In genomic region chr19:41613325-41614087, GRCm38 (mm10) we compare ENCODE assay signal across 12 mouse cellular contexts. TPM values are rescaled to one million over a fixed set of nuclear protein-coding genes. Genes with fewer than 3 reads are reported as not detected.
A peak's percentile ranks its signal among the peaks of the same experiment; 100 is the strongest.
DNase-seq lines count a peak whose midpoint lies in the region; ATAC-seq and TF ChIP-seq lines count a peak whose summit lies in the region.
"Had no signal": no experiment of that assay in that cellular context is flagged by ENCODE, and none has a peak within 500 bp of the region (broad histone marks: within the 10 kb centered on the region; RNA-seq: fewer than 3 reads in every experiment).

No protein-coding gene starts in this region.

- H3K4me2 ChIP-seq in hindbrain, postnatal 0 days (ENCODE audit: low read depth, low read length) = no peak overlapping the region
- no peak overlapping the region for H3K4me2 ChIP-seq in heart, embryonic 12.5 days

- no peak overlapping the region for H3K9ac ChIP-seq in hindbrain, postnatal 0 days (replicated peaks; ENCODE audit: low read length)
- no peak overlapping the region for H3K9ac ChIP-seq in heart, embryonic 12.5 days

- H3K36me3 ChIP-seq in forebrain, embryonic 10.5 days (replicated peaks) = 0 out of 2 replicates have a peak, but pooled peaks cover 2% of the 10 kb centered on the region
- H3K36me3 ChIP-seq in hindbrain, postnatal 0 days (ENCODE audit: insufficient read depth, low read length) = no peaks in the 10 kb centered on the region
- H3K36me3 ChIP-seq in heart, embryonic 12.5 days = no peaks in the 10 kb centered on the region

- peak; percentile 75 for DNase-seq in embryo, embryonic 10 days (ENCODE audit: low spot score)
- DNase-seq in forebrain, embryonic 10.5 days (ENCODE audit: extremely low spot score, low spot score) = peak; percentile 66
- peak; percentile 71 for DNase-seq in hindbrain, postnatal 0 days (ENCODE audit: low spot score)
- peak; percentile 47 for DNase-seq in neural tube, embryonic 10.5 days (ENCODE audit: extremely low spot score, low spot score)
- no peak for DNase-seq in left cerebral cortex, postnatal 4 days
- DNase-seq in heart, postnatal 10 days = no peak
- DNase-seq: adrenal gland, postnatal 10 days; cerebellum, postnatal 10 days; kidney, postnatal 25 days had no signal

- no peak for TF ChIP-seq CTCF in hindbrain, postnatal 0 days (IDR thresholded peaks at IDR 0.05; ENCODE audit: low read depth)

- 0 out of 2 replicates have a peak, but pooled peaks cover 6% of the 10 kb centered on the region for H3K9me3 ChIP-seq in forebrain, embryonic 10.5 days
- H3K9me3 ChIP-seq in hindbrain, postnatal 0 days (ENCODE audit: low read length) = no peaks in the 10 kb centered on the region
- peaks cover 4% of the 10 kb centered on the region; the same call in 1 of the 2 replicates for H3K9me3 ChIP-seq in heart, embryonic 12.5 days (replicated peaks)

- intact Hi-C loops in left cerebral cortex, postnatal 4 days (cut with DNase I) = no loop called here
- intact Hi-C loops in heart, postnatal 10 days (cut with DNase I) = no loop called here

- peaks cover 66% of the 10 kb centered on the region for H3K27me3 ChIP-seq in forebrain, embryonic 10.5 days (ENCODE audit: poor library complexity, severe bottlenecking)
- H3K27me3 ChIP-seq in hindbrain, postnatal 0 days (ENCODE audit: insufficient read depth, low read length) = no peaks in the 10 kb centered on the region
- H3K27me3 ChIP-seq in heart, embryonic 12.5 days (replicated peaks) = peaks cover 21% of the 10 kb centered on the region

- H3K4me3 ChIP-seq in forebrain, embryonic 10.5 days = peak overlapping the region; percentile 35
- no peak overlapping the region for H3K4me3 ChIP-seq in hindbrain, postnatal 0 days (ENCODE audit: low read length)
- H3K4me3 ChIP-seq in heart, embryonic 12.5 days = no peak overlapping the region
- H3K4me3 ChIP-seq: megakaryocyte, embryonic 14.5 days had no signal

- ATAC-seq in hindbrain, postnatal 0 days = peak; percentile 37; the same call in 1 of the 2 replicates
- ATAC-seq in granulocyte monocyte progenitor cell, adult 5-6 weeks (replicated peaks; ENCODE audit: poor library complexity, severe bottlenecking) = no peak
- no peak for ATAC-seq in heart, embryonic 12.5 days (ENCODE audit: insufficient number of reproducible peaks, low FRiP score)

- WGBS in forebrain, embryonic 10.5 days = 29% methylated on average over 16 of the region's 16 CpGs
- 25% methylated on average over 16 of the region's 16 CpGs for WGBS in hindbrain, postnatal 0 days
- 59% methylated on average over 16 of the region's 16 CpGs for WGBS in heart, embryonic 12.5 days

- H3K27ac ChIP-seq in forebrain, embryonic 10.5 days = peak overlapping the region; percentile 68
- no peak overlapping the region; the same call in 1 of the 2 replicates for H3K27ac ChIP-seq in hindbrain, postnatal 0 days
- no peak overlapping the region for H3K27ac ChIP-seq in heart, embryonic 12.5 days (ENCODE audit: poor library complexity, severe bottlenecking)

- H3K4me1 ChIP-seq in forebrain, embryonic 10.5 days = peaks cover 62% of the 10 kb centered on the region
- H3K4me1 ChIP-seq in hindbrain, postnatal 0 days (ENCODE audit: insufficient read depth, low read length) = peaks cover 3% of the 10 kb centered on the region; the same call in 1 of the 2 replicates
- H3K4me1 ChIP-seq in heart, embryonic 12.5 days (replicated peaks) = peaks cover 15% of the 10 kb centered on the region

RNA-seq across cellular contexts. Expression of gene Gm340, which starts 31.3 kb away (rescaled TPM):
- polyA plus RNA-seq in forebrain, embryonic 10.5 days (2016; fragmentation: Nextera tagmentation; extraction: Ambion mirVana) = 2.7 and 3.2 TPM in 2 replicates
- 5.7 and 6.4 TPM in 2 replicates for total RNA-seq in hindbrain, postnatal 0 days (2014; rRNA removed)
- polyA plus RNA-seq in hindbrain, postnatal 0 days (2015; fragmentation: Nextera tagmentation; extraction: Ambion mirVana) = 1.7 TPM in 2 replicates
- total RNA-seq in granulocyte monocyte progenitor cell, adult 5-6 weeks (2014; fragmentation: Nextera tagmentation) = 8.7 and 10.5 TPM in 2 replicates
- total RNA-seq in granulocyte monocyte progenitor cell, adult 5-6 weeks (2017) = 8.5 and 9.0 TPM in 2 replicates
- 2.8 and 2.9 TPM in 2 replicates for polyA plus RNA-seq in heart, embryonic 12.5 days (2016; fragmentation: Nextera tagmentation; extraction: Ambion mirVana)
- total RNA-seq in left cerebral cortex, postnatal 4 days (2021) = 10 to 100 TPM; 14.1 to 15.9 TPM
- 10 to 100 TPM; 12.5 to 12.7 TPM for total RNA-seq in heart, postnatal 10 days (2021)

Comparison
In these comparisons a context has a peak if more than half of its experiments do, and no peak if none do; other contexts are left out.
1. DNase-seq: peak in embryo, embryonic 10 days (single experiment), forebrain, embryonic 10.5 days (single experiment), hindbrain, postnatal 0 days (single experiment) and neural tube, embryonic 10.5 days (single experiment); none in left cerebral cortex, postnatal 4 days (single experiment) and heart, postnatal 10 days (0 of 2).